Mouse (Mus musculus): ENCODE data around the gene Hoxa11.

DNA sequence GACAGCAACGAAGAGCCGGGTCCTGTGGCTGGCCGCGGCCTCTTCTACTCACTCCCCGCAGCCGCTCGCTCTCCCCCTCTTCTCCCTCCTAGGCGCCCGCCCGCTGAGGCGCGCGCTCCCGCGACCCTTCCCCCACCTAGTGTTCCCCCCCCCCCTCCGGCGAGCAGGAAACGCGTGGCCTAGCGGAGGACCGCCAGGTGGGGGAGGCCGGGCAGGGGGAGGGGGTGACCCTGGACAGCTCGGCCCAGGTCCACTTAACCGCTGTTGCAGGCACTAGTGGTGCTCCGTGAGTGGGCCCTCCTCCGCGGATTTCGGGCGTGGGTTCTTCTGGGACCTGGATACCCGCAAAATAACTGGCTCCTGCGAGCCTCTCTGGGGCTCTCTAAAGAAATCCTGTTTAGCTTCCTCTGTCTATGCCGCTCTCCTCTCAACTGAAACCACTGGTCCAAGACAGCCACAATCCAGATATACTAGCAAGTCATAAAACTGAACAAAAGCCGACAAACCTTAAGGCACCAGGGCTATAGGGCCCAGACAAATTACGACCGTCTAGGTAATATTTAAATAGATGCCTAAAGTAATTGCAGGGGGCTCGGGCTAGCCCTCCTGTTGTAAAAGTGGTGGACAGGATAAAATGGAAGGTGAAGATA lies 15.0 kb downstream of the Hoxa11 start, which contains the start of gene Hoxa9:
- TF ChIP-seq CTCF (IDR thresholded peaks at IDR 0.05; ENCODE audit: low read depth) (no peak), EP300 (optimal IDR thresholded peaks at IDR 0.05) (no peak)
